In the genomic region with DNA sequence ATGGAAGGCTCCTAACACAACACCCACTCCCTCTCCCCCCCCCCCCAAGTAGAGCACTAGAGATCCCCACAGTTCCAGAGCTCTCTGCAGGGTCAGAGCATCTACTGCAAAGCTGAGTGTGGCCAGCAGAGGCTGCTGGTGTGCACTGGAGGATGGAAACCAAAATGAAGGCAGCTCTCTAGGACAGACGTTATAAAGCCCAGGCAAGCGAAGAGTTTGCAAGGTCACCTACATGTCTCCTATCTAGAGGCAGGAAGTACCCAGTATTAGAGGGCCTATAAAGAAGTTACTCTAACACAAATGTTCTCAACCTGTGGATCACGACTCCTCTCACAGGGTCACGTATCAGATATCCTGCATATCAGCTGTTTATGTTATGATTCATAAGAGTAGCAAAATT, we compare ENCODE assay signal across 8 mouse cellular contexts.
DNase-seq lines count a peak whose midpoint lies in the region; ATAC-seq and TF ChIP-seq lines count a peak whose summit lies in the region.

No protein-coding gene starts in this region.

- TF ChIP-seq CTCF in liver, adult 2 months (IDR thresholded peaks at IDR 0.05; ENCODE audit: low read depth, low read length) = peak; percentile 74

- H3K9ac ChIP-seq in liver, adult 2 months (ENCODE audit: low read depth, low read length) = no peak overlapping the region
- no peak overlapping the region for H3K9ac ChIP-seq in neural tube, embryonic 12.5 days

- no peaks in the 10 kb centered on the region; the same call in 1 of the 2 replicates for H3K27me3 ChIP-seq in liver, adult 2 months (ENCODE audit: control insufficient read depth, insufficient read depth, low read length)
- H3K27me3 ChIP-seq in neural tube, embryonic 12.5 days (replicated peaks) = no peaks in the 10 kb centered on the region

- no peaks in the 10 kb centered on the region for H3K9me3 ChIP-seq in neural tube, embryonic 12.5 days

- WGBS in liver, adult 2 months = 54% methylated on average over 4 of the region's 4 CpGs
- 63% methylated on average over 4 of the region's 4 CpGs for WGBS in neural tube, embryonic 12.5 days

- no peaks in the 10 kb centered on the region for H3K79me2 ChIP-seq in liver, adult 2 months (ENCODE audit: control insufficient read depth, insufficient read depth, low read length)

- peak; percentile 67; the same call in 1 of the 2 replicates for ATAC-seq in neural tube, embryonic 12.5 days (ENCODE audit: low FRiP score, low read depth)

- H3K4me2 ChIP-seq in neural tube, embryonic 12.5 days (replicated peaks) = no peak overlapping the region

- no peak for TF ChIP-seq POLR2A in liver, adult 2 months (IDR thresholded peaks at IDR 0.05; ENCODE audit: extremely low read depth, insufficient read depth, low read length)

- no peaks in the 10 kb centered on the region for H3K4me1 ChIP-seq in liver, adult 2 months (ENCODE audit: control insufficient read depth, insufficient read depth, low read length)
- H3K4me1 ChIP-seq in neural tube, embryonic 12.5 days = no peaks in the 10 kb centered on the region

- no peaks in the 10 kb centered on the region for H3K36me3 ChIP-seq in liver, adult 2 months (ENCODE audit: control insufficient read depth, insufficient read depth, low read length)
- no peaks in the 10 kb centered on the region for H3K36me3 ChIP-seq in neural tube, embryonic 12.5 days

- no peak overlapping the region for H3K27ac ChIP-seq in liver, adult 2 months (replicated peaks; ENCODE audit: insufficient read depth, low read depth, low read length)
- no peak overlapping the region for H3K27ac ChIP-seq in neural tube, embryonic 12.5 days

- DNase-seq in layer of hippocampus, adult 11-12 months (ENCODE audit: low spot score) = peak; percentile 47
- DNase-seq in layer of hippocampus, adult 9-10 months (ENCODE audit: low spot score) = no peak
- DNase-seq in cerebellum, adult 18-20 months = peak; percentile 25 to 43
- DNase-seq in forelimb bud, embryonic 11.5 days (ENCODE audit: low read depth, low spot score) = peak; percentile 33
- DNase-seq in kidney, adult 9 months = peak; percentile 19
- no peak for DNase-seq in liver, adult 2 months (ENCODE audit: extremely low read depth, low read depth, low spot score)
- no peak for DNase-seq in spleen, adult 12 weeks (ENCODE audit: low spot score)

- H3K4me3 ChIP-seq in liver, adult 2 months (ENCODE audit: insufficient read depth, low read depth, low read length) = no peak overlapping the region
- H3K4me3 ChIP-seq in neural tube, embryonic 12.5 days = no peak overlapping the region

Comparison
In these comparisons a context has a peak if more than half of its experiments do, and no peak if none do; other contexts are left out.
1. DNase-seq: peak in layer of hippocampus, adult 11-12 months (single experiment), cerebellum, adult 18-20 months (2 of 2), forelimb bud, embryonic 11.5 days (single experiment) and kidney, adult 9 months (single experiment); none in layer of hippocampus, adult 9-10 months (single experiment), liver, adult 2 months (single experiment) and spleen, adult 12 weeks (single experiment).